Mouse (Mus musculus) urinary bladder, adult 2 months (tissue): ENCODE results near the gene Cth. TPM values are rescaled to one million over a fixed set of nuclear protein-coding genes. Genes with fewer than 3 reads are reported as not detected.
"Not testable (repeated sequence)": the region's sequence is repeated elsewhere in the genome, so short reads cannot be mapped to it uniquely, and the experiment has no call there.

Source experiments
- DNase-seq: peaks from one replicate; pipeline ENCODE4 v3.0.0; 2022; ENCODE audit warnings: low spot score
- polyA plus RNA-seq: library from polyadenylated mRNA; depleted of rRNA; stranded (reverse); fragments of >200 nt; gene quantifications from 2 replicates; pipeline ENCODE4 v1.2.3, GENCODE M21; 2012; rRNA removed

Cth gene
- 3.4 and 5.4 TPM in 2 replicates for polyA plus RNA-seq

DNA sequence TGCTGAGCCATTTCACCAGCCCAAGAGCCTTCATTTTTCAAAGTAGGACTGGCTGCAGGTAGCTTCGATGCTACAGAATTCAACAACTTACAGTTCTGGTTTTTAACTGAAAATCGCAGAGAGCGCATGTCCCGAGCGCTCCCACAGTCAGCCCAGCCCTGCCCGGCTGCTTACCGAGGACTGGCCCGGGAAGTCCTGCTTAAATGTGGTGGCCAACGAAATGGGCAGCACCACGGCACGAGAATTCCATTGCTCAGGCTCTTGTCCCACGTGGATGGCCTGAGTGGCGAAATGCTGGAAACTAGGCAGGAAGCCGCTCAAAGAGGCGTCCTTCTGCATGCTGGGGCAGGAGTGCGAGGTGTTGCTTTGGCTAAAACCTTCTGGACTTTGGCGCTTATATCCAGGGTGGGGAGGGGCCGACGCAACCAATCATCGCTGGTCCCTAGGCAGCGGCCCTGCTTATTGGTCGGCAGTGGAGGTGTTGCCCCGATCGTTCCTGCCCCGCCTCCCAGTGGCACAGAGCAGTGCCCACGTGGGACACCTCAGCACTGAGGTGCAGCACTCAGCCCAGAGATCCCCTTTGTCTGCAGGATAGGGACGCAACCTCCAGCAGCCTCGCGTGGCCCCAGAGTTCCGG is at the start of gene Cth:
Gene Cth, minus strand, starts transcription at position 386 of the 637 bp plus-strand sequence.
- peak; percentile 72 for DNase-seq

DNA sequence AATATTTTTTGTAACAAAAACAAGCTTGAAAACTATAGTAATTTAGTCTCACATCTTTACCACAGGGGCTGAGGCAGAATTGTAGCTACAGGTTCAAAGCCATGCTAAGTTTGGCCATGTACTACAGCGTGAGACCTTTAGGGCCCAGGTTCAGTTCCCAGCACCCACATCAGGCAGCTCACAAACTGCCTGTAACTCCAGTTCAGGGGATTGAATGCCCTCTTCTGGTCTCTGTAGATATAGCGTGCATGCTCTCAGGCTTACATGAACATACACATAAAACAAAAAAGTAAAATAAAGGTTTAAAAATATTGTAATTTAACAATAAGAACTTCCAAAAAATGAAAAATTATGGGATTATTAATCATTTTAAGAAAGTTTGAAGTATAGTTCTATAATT is 48.4 kb upstream of the Cth start:
- DNase-seq = no peak

DNA sequence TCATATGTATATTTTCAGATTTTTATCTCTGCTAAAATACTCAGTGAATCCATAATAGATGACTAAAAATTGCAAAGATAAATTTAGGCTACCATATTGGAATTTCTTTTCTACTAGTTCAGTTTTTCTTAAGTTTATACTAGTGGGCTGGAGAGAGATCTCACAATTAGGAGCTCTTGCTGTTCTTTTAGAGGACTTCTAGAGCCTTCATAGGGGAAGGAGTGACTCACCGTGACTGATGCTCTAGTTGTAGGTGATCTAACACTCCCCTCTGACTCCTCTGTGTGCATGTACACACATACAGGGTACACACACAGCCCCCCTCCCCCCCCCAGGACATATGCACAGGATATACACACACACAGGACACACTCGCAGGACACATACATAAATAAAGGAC is 46.3 kb upstream of the Cth start:
- no peak for DNase-seq

DNA sequence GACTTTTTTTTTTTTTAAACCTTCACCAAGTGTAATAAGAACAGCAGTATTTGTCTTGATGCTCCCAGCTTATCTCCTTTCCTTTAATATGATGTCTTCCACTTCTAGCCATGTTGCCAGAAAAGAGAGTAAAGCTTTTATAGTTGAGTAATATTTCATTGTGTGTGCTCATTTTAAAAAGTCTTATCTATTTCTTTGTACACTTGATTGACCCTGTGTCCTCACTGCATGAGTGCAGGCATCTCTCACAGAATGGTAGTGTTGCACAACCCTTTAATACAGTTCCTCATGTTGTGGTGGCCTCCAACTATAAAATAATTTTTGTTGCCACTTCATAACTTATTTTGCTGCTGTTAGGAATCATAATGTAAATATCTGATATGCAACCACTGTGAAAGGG is 32.4 kb upstream of the Cth start:
- DNase-seq = no peak

DNA sequence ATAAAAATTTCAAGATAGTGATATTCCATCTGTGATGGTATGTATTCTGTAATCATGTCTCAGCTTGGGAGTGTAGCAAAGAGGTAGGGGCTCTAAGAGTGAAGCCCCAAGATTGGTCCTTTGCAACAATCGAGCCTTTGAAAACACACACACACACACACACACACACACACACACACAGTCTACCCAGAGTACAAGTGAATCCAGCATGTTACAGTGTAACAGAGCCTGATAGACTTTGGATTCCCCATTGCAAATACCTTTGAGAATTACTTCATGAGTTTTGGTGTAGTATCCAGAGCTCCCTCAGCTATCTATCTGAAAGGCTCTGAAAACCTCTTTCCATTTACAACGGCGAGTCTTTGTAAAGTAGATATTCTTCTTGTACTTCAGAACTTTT is 31.3 kb upstream of the Cth start:
- DNase-seq = no peak

DNA sequence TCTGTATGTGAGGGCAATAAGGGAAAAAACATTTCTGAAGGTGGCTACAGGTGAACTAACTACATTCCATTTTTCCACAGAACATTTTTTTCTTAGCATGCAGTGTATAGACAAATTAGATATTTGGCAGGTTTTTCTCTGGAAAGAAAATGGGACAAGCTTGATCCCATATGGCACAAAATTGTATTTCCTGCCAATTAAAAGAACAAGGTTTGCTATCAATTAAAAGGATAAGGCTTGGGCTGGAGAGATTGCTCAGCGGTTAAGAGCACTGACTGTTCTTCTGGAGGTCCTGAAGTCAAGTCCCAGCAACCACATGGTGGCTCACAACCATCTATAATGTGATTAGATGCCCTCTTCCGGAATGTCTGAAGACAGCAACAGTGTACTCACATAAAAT is 30.6 kb upstream of the Cth start:
- no peak for DNase-seq

DNA sequence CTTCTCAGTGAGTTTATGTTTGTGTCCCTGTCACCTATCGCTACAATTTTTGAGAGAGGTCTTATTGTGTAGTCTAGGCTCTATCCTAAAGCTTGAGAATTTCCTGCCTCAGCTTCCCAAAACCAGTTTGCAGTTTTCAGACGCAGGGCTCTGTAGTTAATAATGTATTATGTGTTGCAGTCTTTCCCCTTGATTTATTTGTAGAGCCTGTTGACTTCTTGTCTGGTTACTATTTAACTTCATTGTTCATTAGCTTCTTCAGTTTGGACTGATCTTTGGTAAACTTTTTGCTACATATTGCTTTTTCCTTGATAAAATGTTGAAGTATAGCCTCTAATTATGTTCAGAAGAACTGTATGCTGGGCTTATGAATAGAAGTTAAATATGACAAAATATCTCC is 27.8 kb upstream of the Cth start:
- DNase-seq = no peak

DNA sequence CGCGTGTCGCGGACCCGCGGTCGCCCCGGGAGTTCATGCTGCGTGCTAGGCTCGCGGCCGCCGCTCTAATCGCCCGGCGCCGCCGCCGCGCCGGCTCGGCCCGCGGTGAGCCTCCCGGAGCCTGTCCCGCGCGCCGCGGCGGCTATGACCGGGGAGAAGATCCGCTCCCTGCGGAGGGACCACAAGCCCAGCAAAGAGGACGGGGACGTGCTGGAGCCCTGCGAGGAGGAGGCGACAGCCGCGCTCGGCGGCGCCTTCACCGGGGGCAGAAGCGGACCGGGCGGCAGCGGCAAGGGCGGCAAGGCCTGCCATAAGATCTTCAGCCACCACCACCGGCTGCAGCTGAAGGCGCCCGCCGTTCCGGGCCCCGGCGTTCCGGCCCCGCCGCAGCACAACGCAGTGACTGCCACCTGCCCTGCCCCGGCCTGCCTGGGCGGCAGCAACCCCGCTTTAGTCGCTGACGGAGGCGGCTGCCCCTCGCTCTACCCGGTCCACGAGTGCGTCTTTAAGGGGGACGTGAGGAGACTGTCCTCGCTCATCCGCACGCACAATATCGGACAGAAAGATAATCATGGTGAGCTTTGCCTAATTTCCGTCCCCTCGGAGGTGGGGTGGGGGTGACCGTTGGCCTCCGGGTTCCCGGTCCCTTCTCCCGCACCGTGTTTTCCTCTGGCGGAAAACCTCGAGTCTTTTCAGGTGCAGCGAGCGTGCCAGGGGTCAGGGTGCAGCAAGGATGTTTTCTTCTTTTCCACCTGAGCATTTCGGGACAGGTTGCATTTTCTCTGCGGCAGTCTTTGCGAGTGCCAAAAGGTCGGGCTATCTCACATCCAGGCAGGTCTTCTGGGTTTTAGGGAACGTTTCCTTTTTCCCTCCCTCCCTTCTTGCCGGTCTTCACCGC is 22.8 kb upstream of the Cth start:
- DNase-seq = peak; percentile 57

DNA sequence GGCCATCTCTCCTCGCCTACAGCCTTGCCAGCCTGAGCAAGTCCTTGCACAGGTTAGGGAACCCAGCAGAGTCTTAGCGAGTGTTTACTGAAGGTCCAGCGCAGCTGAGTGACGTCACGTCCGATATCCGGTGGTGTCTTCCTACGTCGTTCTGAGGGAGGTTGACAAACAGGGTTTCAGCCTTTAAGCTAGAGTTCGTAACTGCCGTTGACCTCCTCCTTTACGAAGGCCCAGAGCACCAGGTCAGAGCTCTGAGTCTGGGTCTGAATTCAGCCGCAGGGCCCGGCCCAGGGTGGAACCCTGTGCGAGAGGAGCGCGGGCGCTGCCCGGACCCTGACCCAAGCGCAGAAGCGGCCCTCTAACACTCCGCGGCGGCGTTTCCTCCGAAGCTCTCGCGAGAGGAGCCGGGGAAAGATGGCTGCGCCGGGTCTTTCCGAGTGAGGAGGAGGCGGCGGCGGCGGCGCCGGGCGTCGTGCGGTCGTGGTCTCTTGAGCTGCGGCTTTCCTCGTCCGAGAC is 22.0 kb upstream of the Cth start, which contains the start of gene Ankrd13c:
Gene Ankrd13c, plus strand, starts transcription at position 397 of the 516 bp plus-strand sequence.
- peak; percentile 89 for DNase-seq

DNA sequence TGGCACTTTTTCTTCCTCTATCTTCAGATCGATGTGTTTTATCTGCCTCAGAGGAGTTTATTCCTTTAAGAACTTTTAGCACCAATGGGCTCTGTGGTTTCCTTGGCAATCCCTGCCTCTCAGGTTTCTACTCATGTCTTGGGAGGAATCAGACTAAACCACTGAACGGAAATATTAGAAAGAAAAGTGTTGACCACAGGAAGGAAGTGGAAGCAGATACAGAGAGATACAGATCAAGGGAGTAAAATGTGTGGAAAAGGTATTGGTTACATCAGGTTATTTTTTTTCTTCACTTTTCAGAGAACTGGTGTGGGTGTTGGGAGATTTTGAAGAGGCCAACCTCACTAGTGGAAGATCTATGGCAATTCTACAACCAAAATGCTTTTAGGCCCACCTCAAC is 13.7 kb upstream of the Cth start:
- no peak for DNase-seq

DNA sequence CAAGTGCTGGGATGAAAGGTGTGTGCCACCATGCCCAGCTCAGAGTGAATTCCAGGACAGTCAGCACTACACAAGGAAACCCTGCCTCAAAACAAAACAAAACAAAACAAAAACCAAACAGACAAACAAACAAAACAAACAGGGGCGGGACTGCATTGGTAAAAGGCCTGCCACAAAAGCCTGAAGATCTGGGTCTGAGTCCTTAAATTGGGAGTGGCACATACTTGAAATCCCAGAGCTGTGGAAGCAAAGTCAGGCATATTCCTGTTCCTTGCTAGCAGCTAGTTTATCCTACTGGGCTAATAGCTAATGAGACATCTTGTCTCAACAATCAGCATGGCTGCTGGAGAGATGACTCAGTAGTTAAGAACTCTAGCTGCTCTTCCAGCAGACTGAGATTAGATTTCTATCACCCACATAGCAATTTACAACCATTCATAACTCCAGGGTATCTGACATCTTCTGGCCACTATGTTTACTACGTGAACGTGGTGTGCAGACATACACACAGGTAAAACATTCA is 9.5 kb upstream of the Cth start:
- DNase-seq = no peak

DNA sequence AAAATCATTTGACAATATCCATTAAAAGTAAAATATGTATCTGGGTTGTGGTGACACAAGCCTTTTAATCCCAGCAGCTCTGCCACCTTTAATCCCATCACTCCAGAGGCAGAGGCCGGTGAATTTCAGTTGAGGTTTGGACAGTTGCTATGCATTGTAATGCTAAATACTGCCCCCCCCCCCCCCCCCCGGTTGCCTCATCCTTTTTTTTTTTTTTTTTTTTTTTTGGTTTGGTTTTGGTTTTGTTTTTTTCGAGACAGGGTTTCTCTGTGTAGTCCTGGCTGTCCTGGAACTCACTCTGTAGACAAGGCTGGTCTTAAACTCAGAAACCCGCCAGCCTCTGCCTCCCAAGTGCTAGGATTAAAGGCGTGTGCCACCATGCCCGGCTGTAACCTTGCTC is 8.3 kb upstream of the Cth start:
- not testable (repeated sequence) for DNase-seq

DNA sequence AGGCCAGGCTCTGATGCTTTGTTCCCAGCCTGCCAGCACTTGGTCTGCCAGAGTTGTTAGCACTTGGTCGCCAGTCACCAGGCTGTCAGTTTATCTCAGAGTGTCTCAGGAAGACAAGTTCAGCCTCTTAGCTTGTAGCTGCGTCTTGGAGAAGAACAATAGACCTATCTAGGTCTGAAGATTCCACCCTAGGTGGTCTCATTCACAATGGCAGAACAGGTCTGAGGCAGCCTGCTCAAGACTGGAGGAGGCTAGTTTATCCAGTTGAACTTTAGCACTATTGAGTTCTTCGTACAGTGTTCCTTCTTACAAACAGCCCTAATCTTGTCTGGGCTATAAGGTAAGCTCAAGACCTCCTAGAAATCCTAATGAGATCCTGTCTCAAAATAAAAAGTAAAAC is 7.2 kb upstream of the Cth start:
- DNase-seq = no peak

DNA sequence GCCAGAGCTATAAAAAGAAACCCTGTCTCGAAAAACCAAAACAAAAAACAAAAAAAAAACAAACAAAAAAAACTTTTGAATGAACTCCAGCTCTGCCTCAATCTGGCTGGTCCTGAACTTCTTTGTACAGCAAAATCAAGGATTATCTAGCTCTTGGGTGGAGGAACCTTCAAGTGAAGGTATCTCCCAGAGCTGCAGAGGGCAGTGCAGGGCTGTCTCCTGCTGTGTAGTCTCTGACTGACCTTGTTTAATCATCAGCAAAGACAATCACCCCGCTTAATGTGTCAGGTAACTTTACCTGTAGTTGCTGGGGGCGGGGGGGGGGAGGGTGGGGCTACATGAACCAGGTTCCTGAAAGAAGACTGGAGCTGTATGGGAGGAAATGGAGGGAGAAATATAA is 6.7 kb upstream of the Cth start:
- no peak for DNase-seq

DNA sequence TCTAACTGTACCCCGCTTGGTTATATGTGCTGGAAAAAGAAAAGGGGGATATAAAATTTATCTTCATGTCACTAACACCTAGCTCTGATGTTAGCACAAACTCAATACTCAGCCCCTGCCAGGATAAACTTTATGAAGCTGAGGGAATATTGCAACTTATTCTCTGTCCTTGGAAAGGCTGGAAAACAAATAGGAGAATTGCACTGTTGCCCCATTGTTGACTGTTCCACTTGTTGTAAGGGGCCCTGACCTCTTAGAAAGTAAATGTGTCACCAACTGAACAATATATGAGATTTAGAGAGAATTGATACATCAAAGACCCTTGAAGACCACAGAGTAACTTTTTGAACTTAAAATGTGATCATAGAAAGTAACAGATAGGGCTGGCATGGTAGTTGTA is 4.5 kb upstream of the Cth start:
- DNase-seq = no peak

DNA sequence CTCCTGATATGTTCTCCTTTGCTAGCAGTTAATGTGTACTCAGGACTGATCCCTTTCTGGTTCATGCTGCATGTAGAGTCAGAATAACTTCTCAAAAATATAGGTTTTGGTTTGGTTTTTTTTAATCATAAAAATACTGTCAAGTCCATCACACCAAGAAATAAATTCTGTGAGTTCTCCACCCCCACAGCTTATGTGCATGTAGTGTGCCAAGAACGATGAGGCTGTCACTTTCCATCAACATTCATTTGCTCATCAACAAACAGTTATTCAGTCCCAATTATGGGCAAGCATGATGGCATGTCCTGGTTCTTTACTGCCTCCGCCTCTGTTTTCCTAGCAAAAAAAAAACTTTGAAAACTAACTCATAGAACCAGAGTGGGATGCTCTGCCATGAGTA is 3.9 kb upstream of the Cth start:
- DNase-seq = no peak

DNA sequence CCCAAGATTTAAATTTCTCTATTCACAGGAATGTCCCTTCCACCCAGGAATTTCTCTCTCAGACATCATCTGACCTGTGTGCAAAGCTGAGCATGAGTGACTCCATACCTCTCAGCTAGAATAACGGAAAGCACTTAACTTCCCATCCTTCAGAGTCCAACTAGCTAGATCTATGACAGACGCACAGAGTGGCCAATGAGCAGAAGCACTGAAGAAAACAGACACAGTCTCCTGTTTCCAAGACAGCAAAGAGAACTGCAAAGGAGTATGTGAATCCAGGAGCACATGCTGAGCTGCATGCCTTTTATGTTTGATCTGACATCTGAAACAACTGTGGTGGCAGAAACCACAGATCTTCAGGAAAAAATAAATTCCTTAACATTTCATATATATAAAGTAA is 1.9 kb upstream of the Cth start:
- no peak for DNase-seq

DNA sequence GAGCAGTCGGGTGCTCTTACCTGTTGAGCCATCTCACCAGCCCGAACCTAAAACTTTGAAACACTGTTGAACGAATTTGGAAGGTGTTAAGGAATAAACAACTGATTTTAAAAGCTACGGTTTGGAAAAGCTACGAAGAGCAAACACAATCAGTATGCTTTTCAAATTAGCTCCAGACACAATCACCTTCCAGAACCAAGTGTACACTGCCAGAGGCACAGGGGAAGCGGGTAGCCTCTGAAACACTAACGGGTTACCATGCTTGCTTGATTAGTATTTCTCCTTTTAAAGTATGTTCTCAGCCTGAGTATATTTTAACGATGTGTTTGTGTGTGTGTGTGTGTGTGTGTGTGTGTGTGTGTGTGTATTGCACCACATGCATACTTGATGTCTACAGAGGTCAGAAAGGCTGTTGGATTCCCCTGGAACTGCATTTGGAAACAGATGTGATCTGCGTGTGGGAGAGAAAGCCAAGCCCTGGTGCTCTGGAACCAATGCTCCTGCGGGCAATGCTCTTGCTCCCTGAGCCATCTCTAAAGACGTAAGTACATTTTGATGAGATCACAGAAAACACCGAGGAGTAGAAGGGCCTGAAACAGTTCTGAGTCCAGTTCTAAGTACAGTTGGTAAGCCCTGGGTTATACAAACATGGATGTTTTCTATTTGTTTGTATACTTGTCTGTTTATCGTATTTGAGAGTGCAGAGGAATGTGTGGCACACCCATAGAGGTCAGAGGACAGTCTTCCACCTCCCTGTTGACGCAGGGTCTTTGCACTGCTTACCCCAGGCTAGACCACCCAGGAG is 1.0 kb upstream of the Cth start:
- no peak for DNase-seq

DNA sequence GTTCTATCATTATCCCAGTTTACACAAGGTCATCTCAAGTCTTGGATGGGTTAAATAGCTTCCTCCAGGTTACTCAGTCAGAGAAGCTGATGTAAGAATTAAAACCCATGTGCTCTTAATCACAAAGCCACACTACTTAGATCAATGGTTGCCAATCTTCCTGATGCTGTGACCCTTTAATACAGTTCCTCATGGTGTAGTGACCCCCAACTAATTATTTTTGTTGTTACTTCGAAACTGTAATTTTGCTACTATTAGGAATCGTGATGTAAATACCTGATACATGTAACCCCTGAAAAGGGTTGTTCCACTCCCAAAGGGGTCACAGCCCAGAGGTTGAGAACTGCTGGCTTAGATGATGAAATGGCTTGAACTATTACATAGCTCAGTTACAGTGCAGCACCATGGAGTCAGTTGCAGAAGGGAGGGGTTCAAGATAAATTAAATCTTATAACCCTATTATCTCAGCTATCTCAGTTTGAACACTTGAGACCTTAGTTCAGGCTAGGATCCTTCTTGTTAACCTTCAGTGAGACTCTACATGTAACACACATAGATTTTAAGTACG is 1.5 kb downstream of the Cth start:
- no peak for DNase-seq

DNA sequence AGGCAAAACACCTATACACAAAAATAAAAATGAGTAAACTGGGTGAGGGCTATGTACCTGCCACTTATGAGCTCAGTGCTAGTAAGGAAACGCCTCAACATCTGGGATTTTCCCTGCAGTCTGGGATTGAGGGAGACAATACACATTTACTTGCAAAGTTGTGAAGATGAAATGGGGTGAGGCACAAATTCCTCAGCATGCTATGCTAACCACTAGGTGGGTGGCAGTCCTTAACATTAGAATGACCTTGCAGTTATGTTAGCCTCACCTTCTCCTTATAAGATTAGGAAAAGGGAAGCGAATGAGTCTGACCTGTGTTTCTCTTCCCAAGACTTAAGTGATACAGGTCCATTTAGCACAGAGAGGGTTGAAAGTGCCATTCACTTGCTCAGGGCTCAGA is 3.5 kb downstream of the Cth start:
- DNase-seq = no peak

DNA sequence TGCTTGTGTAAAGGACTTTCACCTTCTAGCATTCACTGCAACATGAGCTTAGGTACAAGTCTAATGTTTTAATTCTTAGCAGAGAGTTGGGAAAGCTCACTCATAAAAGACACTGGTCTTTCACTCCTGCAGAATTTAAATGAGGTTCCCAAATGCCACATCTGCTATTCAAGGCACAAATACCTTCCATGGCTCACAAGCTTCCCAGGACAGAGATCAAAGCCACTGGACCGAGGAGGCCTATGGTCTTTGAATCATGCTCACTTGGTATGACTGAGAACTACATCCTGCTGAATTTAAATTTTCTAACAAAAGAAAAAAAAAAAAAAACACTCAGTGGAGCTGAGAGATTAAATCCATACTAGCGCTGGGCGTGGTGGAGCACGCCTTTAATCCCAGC is 8.5 kb downstream of the Cth start:
- no peak for DNase-seq

DNA sequence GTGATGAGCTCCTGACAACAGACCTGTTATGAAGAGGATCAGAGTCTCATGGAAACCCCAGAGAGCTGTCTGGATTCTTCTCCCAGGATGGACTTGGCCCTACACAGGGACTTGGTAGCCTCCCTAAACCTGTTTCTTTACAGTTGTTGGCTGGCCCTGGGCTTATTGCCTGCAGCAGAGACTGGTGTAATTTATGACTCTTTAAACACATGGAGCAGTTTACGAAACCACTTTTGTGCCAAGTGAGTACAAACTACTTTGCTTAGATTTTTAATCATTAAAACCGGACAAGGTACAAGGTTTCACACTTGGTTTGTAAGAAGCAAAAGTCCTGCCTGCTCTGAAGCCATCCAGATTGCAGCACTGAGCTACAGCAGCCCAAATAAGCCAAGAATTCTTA is 12.7 kb downstream of the Cth start:
- DNase-seq = no peak
